Mouse (Mus musculus) MEL-GATA-1-ER (cell line): ENCODE results near the gene Zmat5.

Experiments used
- DNase-seq: peaks from one replicate; pipeline ENCODE4 v3.0.0-alpha.2; 2012; ENCODE audit warnings: low read depth; ENCODE audit errors: extremely low read depth

Gene Zmat5

GRCm38 (mm10) chr11:4769881-4770280 is 65.4 kb downstream of the Zmat5 start:
- DNase-seq: no peak

GRCm38 (mm10) chr11:4771756-4772155 is 67.3 kb downstream of the Zmat5 start:
- DNase-seq: no peak

- peak; percentile 17 for DNase-seq
These were observed 68.4 kb downstream of the Zmat5 start for GRCm38 (mm10) chr11:4772925-4773324.

- DNase-seq: no peak
These were observed 76.4 kb downstream of the Zmat5 start for GRCm38 (mm10) chr11:4780927-4781326.

- DNase-seq: no peak
These were observed 78.6 kb downstream of the Zmat5 start for GRCm38 (mm10) chr11:4783116-4783515.

- DNase-seq: no peak
These were observed 80.2 kb downstream of the Zmat5 start for GRCm38 (mm10) chr11:4784629-4785142.
